Mouse (Mus musculus) liver, postnatal 0 days (tissue): Measurements from ENCODE around the gene Hoxb2.

Experiments used
- CTCF ChIP-seq: sonication (generic); IDR thresholded peaks from 2 replicates; pipeline ENCODE4 v1.5.1; 2016; ENCODE audit warnings: antibody characterized with exemption, low read depth
- EP300 ChIP-seq: IDR thresholded peaks from 2 replicates; pipeline ENCODE4 v1.6.1; 2016; ENCODE audit warnings: antibody characterized with exemption, low read depth, mild to moderate bottlenecking

DNA sequence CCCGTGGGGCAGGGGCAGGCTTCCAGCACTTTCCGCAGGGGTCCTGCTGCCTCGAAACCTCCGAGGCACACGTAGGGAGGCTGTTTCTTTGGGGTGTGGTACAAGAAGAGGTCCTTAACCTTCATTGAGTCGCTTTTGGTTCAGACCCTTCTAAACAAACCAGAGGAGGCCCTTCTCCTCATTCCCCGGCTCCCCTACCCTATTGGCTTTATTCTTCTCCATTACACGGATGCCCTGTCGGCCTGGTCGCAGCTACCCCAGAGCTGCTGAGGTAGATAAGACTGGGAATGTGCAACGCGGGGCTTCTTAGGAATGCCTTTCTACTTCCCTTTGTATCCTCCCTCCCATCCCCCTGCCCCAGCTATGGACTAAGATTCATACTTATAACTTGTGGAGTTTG, 23.6 kb upstream of the Hoxb2 start:
- TF ChIP-seq CTCF, result no peak
- no peak for TF ChIP-seq EP300
